Mouse (Mus musculus) embryonic facial prominence, embryonic 14.5 days (tissue): Measurements from ENCODE around the gene Mink1. TPM values are rescaled to one million over a fixed set of nuclear protein-coding genes. Genes with fewer than 3 reads are reported as not detected.

Source experiments
- ATAC-seq: fragments of 200-750 bp; cut with Nextera tagmentation; 2 replicates; pipeline ENCODE4 v1.8.0; 2017; ENCODE audit warnings: low read depth, moderate number of reproducible peaks, moderate TSS enrichment
- DNase-seq: peaks from one replicate; pipeline ENCODE4 v3.0.0-alpha.2; 2015; ENCODE audit warnings: low spot score
- H3K27ac ChIP-seq: fragments of 300-500 bp; sonication (generic); replicated peaks from 2 replicates; pipeline ENCODE4 v1.5.1; 2014; ENCODE audit warnings: low read depth, mild to moderate bottlenecking, low read length, moderate library complexity
- H3K27me3 ChIP-seq: fragments of 300-500 bp; sonication (generic); replicated peaks from 2 replicates; pipeline ENCODE4 v1.6.1; 2014; ENCODE audit warnings: low read length; ENCODE audit not compliant: control insufficient read depth, insufficient read depth
- H3K36me3 ChIP-seq: fragments of 300-500 bp; sonication (generic); 2 replicates; pipeline ENCODE4 v1.6.1; 2014; ENCODE audit warnings: low read length, mixed read lengths; ENCODE audit not compliant: control insufficient read depth, insufficient read depth
- H3K4me1 ChIP-seq: fragments of 300-500 bp; sonication (generic); 2 replicates; pipeline ENCODE4 v1.6.1; 2014; ENCODE audit warnings: antibody characterized with exemption, low read length; ENCODE audit not compliant: control insufficient read depth, insufficient read depth
- H3K4me2 ChIP-seq: fragments of 300-500 bp; sonication (generic); 2 replicates; pipeline ENCODE4 v1.6.1; 2014; ENCODE audit warnings: low read depth, mild to moderate bottlenecking, low read length, moderate library complexity, mixed read lengths
- H3K4me3 ChIP-seq: fragments of 300-500 bp; sonication (generic); 2 replicates; pipeline ENCODE4 v1.5.1; 2014; ENCODE audit warnings: low read depth, mild to moderate bottlenecking, low read length
- H3K9ac ChIP-seq: fragments of 300-500 bp; sonication (generic); 2 replicates; pipeline ENCODE4 v1.6.1; 2014; ENCODE audit warnings: low read depth, mild to moderate bottlenecking, low read length, moderate library complexity, mixed read lengths
- H3K9me3 ChIP-seq: fragments of 300-500 bp; sonication (generic); 2 replicates; pipeline ENCODE4 v1.6.1; 2016; ENCODE audit warnings: low read length; ENCODE audit not compliant: control insufficient read depth
- WGBS: fragments of 180-500 bp; shearing (Covaris S2); extraction: QIAGEN DNeasy Blood & Tissue Kit; methylation state at CpG from one replicate; pipeline ENCODE4 v1.1.7; 2014; 5-methylcytosine and 5-hydroxymethylcytosine counted together
- polyA plus RNA-seq: library from polyadenylated mRNA; unstranded; fragments of >200 nt; fragmentation: Nextera tagmentation; extraction: Ambion mirVana; gene quantifications from 2 replicates; pipeline ENCODE4 v1.2.1, GENCODE M21; 2014

Mink1 gene
- polyA plus RNA-seq, 1 experiment from 2014 or later, result 18.3 TPM

DNA sequence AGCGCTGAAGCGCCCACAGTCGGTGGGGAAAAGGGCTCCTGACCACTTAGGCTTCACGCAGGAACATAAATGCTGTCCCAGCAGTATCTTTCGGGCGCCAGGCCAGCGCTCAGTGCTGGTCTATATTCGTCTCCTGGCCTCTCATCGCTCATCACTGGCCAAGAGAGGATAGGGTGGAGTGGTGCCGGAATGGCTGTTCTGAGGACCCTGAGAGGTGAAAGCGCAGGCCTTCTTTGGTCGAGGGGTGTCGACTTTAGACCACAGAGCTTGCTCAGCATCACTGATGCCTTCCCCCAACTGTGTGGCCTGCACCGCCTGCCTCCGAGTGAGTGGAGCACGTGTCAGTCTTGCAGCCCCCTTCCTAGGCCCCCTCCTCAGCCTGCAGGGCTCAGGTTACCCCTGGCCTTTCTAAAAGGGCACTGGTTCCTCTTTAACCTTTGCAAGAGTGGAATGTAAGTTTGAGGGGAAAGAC is 93.8 kb downstream of the Mink1 start:
- peak; percentile 63 for DNase-seq
- Histone ChIP-seq H3K4me3 (peak overlapping the region; percentile 64), H3K4me2 (peak overlapping the region; percentile 98), H3K9me3 (no peaks in the 10 kb centered on the region), H3K4me1 (peaks cover 39% of the 10 kb centered on the region), H3K36me3 (peaks cover 29% of the 10 kb centered on the region), H3K27ac (peak overlapping the region; percentile 90), H3K9ac (peak overlapping the region; percentile 92), H3K27me3 (no peaks in the 10 kb centered on the region)
- peak; percentile 5; the same call in 1 of the 2 replicates for ATAC-seq
- 4% methylated on average over 16 of the region's 16 CpGs for WGBS

DNA sequence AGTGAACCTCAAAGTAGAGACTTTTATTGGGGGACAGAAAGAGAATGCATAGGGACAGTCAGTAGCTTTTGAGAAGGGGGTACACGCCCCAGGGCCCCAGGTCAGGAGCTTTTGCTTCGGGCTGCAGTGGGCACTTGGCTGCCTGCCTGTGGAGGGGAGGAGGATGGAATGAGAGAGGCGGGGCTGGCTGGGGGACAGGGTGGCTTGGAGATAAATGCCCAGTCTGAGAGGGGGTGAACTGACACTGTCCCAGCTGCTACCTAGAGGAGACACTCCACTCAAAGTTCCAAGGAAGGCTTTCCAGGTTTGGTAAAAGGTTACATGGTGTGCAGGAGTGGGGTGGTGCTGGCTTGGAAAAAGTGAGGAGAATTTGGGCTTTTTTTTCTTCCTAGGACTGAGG is 94.3 kb downstream of the Mink1 start, which contains the start of gene Eno3:
Eno3 (plus strand) TSS at position 239 of the 400 bp plus-strand sequence.
- H3K4me1 ChIP-seq, result peaks cover 37% of the 10 kb centered on the region
- peaks cover 27% of the 10 kb centered on the region for H3K36me3 ChIP-seq
- H3K4me2 ChIP-seq, result peak within 1 kb of the TSS; percentile 98
- no peak for ATAC-seq
- DNase-seq, result no peak
- 11% methylated on average over 3 of the region's 3 CpGs for WGBS
- H3K27ac ChIP-seq, result peak within 1 kb of the TSS; percentile 90
- H3K9ac ChIP-seq, result peak within 1 kb of the TSS; percentile 92
- peak within 1 kb of the TSS; percentile 64 for H3K4me3 ChIP-seq
- no peaks in the 10 kb centered on the region for H3K9me3 ChIP-seq
- no peaks in the 10 kb centered on the region for H3K27me3 ChIP-seq

GRCm38 (mm10) chr11:70657573-70657972 is 94.9 kb downstream of the Mink1 start:
- Histone ChIP-seq H3K36me3 (peaks cover 27% of the 10 kb centered on the region), H3K4me1 (peaks cover 31% of the 10 kb centered on the region), H3K4me2 (peak overlapping the region; percentile 98), H3K9me3 (no peaks in the 10 kb centered on the region), H3K4me3 (0 out of 2 replicates have a peak overlapping the region, but pooled peaks have one; percentile 6), H3K9ac (no peak overlapping the region), H3K27me3 (no peaks in the 10 kb centered on the region), H3K27ac (peak overlapping the region; percentile 90)
- WGBS, result 41% methylated on average over 6 of the region's 6 CpGs
- ATAC-seq (no peak), DNase-seq (no peak)

DNA sequence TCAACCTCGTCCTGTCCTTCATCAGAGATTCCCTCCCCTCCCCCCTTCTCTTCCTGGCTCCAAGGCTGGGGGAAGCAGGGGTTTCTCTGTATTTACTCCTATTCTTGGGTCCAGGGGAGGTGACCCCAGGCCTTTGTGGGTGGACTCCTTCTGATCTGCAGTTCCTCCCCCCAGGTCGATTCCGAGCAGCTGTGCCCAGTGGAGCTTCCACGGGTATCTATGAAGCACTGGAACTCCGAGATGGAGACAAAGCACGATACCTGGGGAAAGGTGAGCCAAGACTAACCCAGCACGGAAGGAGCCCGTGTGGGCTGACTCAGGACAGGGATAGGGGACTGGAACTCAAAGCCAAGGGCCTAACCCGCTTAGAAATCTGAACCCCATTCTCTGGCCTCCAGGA is 95.3 kb downstream of the Mink1 start:
- 0 out of 2 replicates have a peak overlapping the region, but pooled peaks have one; percentile 6 for H3K4me3 ChIP-seq

GRCm38 (mm10) chr11:70658521-70658920 is 95.8 kb downstream of the Mink1 start:
- Histone ChIP-seq H3K27ac (no peak overlapping the region), H3K36me3 (peaks cover 32% of the 10 kb centered on the region), H3K4me1 (peaks cover 29% of the 10 kb centered on the region), H3K27me3 (no peaks in the 10 kb centered on the region), H3K9me3 (no peaks in the 10 kb centered on the region), H3K4me2 (peak overlapping the region; percentile 2; the same call in 1 of the 2 replicates), H3K4me3 (0 out of 2 replicates have a peak overlapping the region, but pooled peaks have one; percentile 2), H3K9ac (no peak overlapping the region; the same call in 1 of the 2 replicates)
- DNase-seq (no peak), ATAC-seq (no peak)
- 82% methylated on average over 5 of the region's 5 CpGs for WGBS

More for the DNA sequence above, 95.3 kb downstream of the Mink1 start:
- H3K9ac ChIP-seq, result no peak overlapping the region
- DNase-seq (no peak), ATAC-seq (no peak)
- H3K27ac ChIP-seq, result peak overlapping the region; percentile 15; the same call in 1 of the 2 replicates
- H3K36me3 ChIP-seq, result peaks cover 28% of the 10 kb centered on the region
- no peaks in the 10 kb centered on the region for H3K9me3 ChIP-seq
- H3K27me3 ChIP-seq, result no peaks in the 10 kb centered on the region
- WGBS, result 47% methylated on average over 9 of the region's 9 CpGs
- peak overlapping the region; percentile 98; the same call in 1 of the 2 replicates for H3K4me2 ChIP-seq
- H3K4me1 ChIP-seq, result peaks cover 29% of the 10 kb centered on the region

GRCm38 (mm10) chr11:70658942-70659341 is 96.3 kb downstream of the Mink1 start:
- H3K9ac ChIP-seq, result peak overlapping the region; percentile 2; the same call in 1 of the 2 replicates
- H3K9me3 ChIP-seq, result no peaks in the 10 kb centered on the region
- peak overlapping the region; percentile 15; the same call in 1 of the 2 replicates for H3K27ac ChIP-seq
- ATAC-seq (no peak), DNase-seq (no peak)
- no peak overlapping the region; the same call in 1 of the 2 replicates for H3K4me2 ChIP-seq
- peaks cover 36% of the 10 kb centered on the region for H3K36me3 ChIP-seq
- WGBS, result 61% methylated on average over 8 of the region's 8 CpGs
- H3K4me3 ChIP-seq, result no peak overlapping the region
- H3K4me1 ChIP-seq, result peaks cover 29% of the 10 kb centered on the region
- H3K27me3 ChIP-seq, result no peaks in the 10 kb centered on the region

GRCm38 (mm10) chr11:70660571-70660970 is 97.9 kb downstream of the Mink1 start:
- no peak for DNase-seq
- peaks cover 29% of the 10 kb centered on the region for H3K4me1 ChIP-seq
- no peak overlapping the region for H3K27ac ChIP-seq
- H3K4me3 ChIP-seq, result no peak overlapping the region
- no peak for ATAC-seq
- WGBS, result 88% methylated on average over 8 of the region's 8 CpGs
- H3K4me2 ChIP-seq, result no peak overlapping the region
- peaks cover 52% of the 10 kb centered on the region for H3K36me3 ChIP-seq
- H3K27me3 ChIP-seq, result no peaks in the 10 kb centered on the region
- no peak overlapping the region for H3K9ac ChIP-seq
- H3K9me3 ChIP-seq, result no peaks in the 10 kb centered on the region

DNA sequence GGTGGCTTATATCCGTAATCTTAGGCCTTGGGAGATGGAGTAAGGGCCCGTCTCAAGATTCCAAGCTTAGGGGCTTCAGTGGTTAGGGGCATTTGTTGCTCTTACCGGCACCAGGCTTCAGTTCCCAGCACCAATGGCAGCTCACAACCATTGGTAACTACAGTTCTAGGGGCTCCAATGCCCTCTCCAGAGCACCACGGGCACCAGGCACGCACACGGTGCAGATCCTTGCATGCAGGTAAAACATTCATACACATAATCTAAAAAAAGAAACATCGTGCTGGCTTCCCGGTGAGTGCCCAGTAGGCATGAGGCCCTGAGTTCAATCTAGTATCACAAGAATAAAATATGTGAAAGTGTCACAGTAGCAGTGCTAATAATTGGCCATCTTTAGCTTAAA is 100.4 kb downstream of the Mink1 start:
- Histone ChIP-seq H3K9ac (no peak overlapping the region), H3K27ac (no peak overlapping the region), H3K36me3 (peaks cover 63% of the 10 kb centered on the region), H3K27me3 (no peaks in the 10 kb centered on the region), H3K9me3 (no peaks in the 10 kb centered on the region), H3K4me1 (peaks cover 14% of the 10 kb centered on the region), H3K4me3 (no peak overlapping the region), H3K4me2 (no peak overlapping the region)
- DNase-seq, result no peak
- no peak for ATAC-seq
- 90% methylated on average over 8 of the region's 8 CpGs for WGBS

DNA sequence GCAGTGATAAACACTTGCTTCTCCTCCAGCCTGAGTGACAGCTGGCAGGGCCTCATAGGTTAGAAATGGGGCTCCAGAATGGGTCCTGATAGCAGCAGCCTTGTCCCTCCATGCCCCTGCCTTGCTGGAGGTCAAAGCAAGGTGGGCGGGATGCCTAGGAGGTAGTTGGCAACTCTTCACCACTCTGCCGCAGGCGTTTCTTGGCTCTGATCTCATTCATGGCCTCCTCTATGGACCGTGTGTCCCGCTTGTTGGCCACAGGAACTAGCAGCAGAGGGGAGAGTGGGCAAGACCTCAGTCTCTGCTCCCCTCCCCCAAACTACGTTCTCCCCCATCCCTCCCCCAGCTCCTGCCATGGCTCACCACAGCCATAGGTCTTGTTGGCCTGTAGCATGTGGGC is 101.3 kb downstream of the Mink1 start:
- Histone ChIP-seq H3K27me3 (no peaks in the 10 kb centered on the region), H3K4me2 (no peak overlapping the region), H3K9ac (no peak overlapping the region), H3K4me1 (peaks cover 7% of the 10 kb centered on the region), H3K36me3 (peaks cover 63% of the 10 kb centered on the region), H3K4me3 (no peak overlapping the region), H3K9me3 (no peaks in the 10 kb centered on the region), H3K27ac (no peak overlapping the region)
- ATAC-seq, result no peak
- DNase-seq, result no peak
- 96% methylated on average over 5 of the region's 6 CpGs for WGBS
